Mouse (Mus musculus): ENCODE data around the gene Glyr1.

The Glyr1 gene

DNA sequence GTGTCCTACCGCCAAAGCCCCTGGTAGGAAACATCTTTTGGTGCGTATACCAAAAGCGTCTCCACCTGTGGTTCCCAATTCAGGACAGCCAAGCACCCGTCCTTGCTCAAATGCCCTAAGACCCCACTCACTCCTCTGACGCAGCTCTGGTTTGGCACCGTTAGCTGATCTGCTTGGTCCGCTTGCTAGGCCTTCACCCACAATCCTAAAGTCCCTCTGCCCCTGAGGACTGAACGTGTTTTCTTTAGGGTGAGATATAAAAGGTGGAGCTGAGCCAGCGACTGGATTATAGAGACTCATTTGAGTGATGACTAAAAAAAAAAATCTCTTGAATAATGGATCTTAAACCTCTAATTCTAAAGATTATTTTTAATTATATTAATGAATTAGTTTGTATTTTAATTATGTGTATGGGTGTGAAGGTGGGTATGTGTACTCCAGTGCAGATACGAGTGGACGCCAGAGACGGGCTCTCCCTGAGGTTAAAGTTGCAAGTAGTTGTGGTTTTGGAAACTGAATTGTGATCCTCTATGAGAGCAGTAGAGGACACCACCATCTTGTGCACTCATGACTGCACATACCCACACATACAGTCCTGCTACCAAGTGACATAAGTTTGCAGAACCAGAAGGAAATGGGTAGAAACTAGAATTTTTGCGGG is 84.8 kb downstream of the Glyr1 start:
- DNase-seq (ENCODE audit: low read depth in 2 of 2, low spot score in 2 of 2) = no peak

All from CD8-positive naive resting alpha-beta T cell, adult 2 months (primary cell).